Mouse (Mus musculus) spleen, postnatal 36 days (tissue): ENCODE results near the gene Snap23.
A peak's percentile ranks its signal among the peaks of the same experiment; 100 is the strongest.
"Not testable (repeated sequence)": the region's sequence is repeated elsewhere in the genome, so short reads cannot be mapped to it uniquely, and the experiment has no call there.

Source experiments
- DNase-seq, 2 experiments: peaks; one replicate each; pipeline ENCODE4 v3.0.0; 2022; ENCODE audit warnings: low spot score in 2 of 2, mixed read lengths in 1 of 2

Gene Snap23

DNA sequence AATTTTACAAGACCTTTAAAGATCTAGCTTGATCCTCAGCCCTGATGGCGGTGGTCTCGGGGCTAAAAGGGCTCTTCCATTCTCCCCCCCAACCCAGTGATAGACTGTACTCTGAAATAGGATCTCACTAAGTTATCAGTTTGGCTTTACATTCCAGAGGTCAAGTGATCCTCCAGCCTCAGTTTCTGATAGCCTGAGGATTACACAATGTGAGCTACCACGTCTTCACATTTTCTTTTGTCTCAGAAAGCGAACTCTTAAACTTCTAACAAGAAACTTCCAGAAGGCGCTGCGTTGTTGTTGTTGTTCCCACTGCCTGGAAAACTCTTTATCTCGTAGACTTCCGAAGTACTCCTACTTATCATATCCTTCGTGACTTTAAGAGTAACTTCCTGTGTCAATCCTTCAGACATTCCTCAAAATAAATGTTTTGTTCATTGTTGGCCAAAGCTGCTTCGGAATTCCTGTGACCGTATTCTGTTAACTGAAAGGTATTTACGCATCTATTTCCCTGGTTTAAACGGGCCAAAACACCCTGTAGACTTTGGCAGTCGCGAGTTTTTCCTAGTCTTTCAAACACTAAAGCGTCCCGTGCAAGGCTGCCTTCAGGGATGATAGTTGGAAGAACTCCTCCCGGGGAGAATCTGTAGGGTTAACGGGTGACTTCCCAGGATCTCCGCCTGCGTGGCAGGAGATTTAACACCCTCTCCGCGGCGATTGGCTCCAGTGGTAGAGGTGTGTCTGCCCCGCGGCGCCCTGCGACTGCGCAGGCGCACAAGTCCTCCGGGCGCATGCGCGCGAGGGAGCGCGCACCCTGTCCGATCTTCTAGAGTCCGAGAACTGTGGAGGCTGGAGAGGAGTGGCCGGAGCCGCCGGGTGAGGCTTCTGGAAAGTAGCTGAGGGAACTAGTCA is at the start of gene Snap23:
Gene Snap23, plus strand, starts transcription at position 786 of the 912 bp plus-strand sequence.
- DNase-seq: peak; percentile 91 to 95

GRCm38 (mm10) chr2:120518547-120519210 is 48.8 kb upstream of the Snap23 start:
- no peak for DNase-seq

DNA sequence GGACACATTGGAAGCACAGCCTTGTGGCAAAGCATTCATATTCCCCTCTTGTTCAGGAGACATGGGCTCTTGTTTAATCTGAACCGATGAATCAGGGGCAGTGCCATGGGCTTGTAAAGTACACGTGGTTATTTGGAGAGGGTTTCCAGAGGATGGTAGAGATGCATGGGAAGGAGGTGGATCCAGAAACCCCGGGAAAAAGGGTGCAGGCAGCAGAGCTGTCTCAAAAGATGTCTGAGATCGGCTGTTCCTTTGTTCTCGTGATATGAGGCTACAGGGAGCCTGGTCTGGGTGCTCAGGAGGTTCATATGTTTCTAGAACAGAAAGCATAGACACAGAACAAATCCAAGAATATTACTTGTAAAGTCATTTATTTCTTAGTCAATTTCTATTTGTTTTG is 40.7 kb upstream of the Snap23 start:
- no peak for DNase-seq

DNA sequence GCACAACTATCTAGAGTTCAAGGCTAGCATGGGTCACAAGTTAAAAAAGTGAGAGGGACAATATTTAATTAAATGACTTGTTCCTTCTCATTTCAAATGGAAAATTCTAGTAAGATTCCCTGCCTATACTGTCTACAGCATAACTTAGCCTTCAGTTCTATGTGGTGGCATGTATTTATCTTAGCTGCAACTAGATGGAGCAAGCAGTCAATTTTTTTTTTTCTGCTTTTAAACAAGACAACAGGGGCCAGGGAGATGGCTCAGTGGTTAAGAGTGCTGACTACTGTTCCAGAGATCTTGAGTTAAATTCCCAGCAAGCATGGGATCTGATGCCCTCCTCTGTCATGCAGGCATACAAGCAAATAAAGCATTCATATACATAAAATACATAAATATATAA is 37.9 kb upstream of the Snap23 start:
- DNase-seq: no peak

- no peak for DNase-seq
These were observed 36.2 kb upstream of the Snap23 start for GRCm38 (mm10) chr2:120531223-120531622.

DNA sequence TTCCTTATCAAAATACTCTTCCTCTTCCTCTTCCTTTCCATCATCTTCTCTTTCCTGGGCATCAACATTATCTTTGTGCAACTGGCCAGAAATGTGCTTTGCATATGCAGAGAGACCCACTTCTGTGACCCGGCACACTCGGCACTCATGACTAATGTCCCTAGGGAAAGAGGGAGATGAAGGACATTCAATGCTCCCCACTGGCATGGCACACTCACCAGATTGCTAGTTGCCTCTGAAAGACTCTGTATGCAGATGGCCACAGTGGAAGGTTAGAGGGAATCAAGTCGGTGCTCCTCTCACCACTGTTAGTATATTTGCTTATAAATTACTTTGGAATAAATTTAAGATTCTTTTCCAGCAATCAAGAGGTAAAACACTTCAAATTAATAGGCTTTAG is 28.1 kb upstream of the Snap23 start:
- peak; percentile 4 to 6 for DNase-seq

DNA sequence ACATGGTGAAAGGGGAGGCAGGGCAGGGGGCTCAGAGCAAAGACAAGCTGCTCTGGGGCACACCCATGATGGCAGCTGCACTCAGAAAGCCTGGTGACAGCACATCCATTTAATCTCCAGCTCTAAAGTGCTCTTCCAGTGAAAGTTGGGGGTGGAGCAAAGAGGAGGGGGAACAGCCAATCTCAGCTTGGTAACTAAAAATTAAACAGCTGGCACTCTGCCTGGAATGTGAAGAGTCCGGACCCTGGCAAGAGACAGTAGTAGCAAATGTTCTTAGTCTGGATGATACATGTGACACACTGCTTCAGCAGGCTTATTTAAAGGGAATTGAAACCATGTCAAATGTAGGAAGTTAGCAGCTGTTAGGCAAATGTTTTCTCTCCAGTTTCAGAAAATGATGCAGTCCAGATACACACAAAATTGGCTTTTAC is 27.7 kb upstream of the Snap23 start:
- DNase-seq: peak; percentile 48 to 63

GRCm38 (mm10) chr2:120544732-120545131 is 22.7 kb upstream of the Snap23 start:
- DNase-seq: no peak

GRCm38 (mm10) chr2:120556868-120557267 is 10.6 kb upstream of the Snap23 start:
- no peak for DNase-seq

DNA sequence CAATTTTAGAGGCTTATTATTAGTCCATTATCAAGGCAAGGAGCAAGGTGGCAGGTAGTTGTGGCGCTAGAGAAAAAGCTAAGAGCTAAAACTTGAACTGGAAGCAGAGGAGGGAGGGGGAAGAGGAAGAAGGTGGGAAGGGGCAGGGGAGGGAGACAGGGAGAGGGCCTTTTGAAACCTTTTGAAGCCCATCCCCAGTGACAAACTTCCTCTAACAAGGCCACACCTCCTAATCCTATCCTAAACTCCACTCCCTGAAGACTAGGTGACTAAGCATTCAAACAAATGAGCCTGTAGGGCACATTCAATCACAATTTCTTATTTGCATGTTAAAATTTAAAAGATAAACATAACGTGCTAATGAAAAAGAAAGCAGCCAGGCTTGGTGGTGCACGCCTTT is 8.7 kb upstream of the Snap23 start:
- no peak for DNase-seq

DNA sequence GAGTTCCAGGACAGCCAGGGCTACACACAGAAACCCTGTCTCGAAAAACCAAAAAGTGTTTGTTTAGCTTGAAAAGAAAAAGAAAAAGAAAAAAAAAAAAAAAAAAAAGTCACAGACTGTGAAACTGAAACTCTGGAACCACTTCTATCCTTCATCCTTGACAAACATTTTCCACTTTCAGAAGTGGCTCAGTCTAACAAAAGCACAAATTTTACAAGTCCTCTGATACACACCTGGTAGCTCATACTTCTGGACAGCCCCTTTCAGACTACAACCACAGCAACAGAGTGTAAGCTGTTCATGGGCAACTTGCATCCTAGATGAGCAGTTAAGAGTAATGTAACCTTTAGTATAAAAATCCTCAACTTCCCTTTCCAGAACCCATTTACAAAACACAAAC is 5.9 kb upstream of the Snap23 start:
- no peak for DNase-seq

DNA sequence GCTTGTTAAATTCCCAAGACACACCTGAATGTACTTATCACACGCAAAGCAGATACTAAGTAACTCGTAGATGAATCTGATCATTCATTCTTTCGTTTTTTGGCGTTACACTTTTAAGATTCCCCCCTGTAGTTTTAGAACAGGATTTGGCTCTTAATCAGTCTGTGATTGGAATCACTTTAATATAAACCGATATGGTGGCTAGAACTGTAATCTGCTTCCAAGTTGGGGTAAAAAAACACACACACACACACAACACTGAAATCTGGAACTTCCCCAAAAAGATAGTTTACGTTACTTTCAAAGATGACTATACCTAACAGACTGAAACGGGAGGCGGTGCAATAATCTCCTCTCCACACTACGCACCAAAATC is 4.6 kb upstream of the Snap23 start:
- peak in 1 of 2 experiments; percentile 18 for DNase-seq

GRCm38 (mm10) chr2:120563235-120563990 is 4.1 kb upstream of the Snap23 start, which contains the start of gene Zfp106:
TSS of gene Zfp106 (minus strand) at chr2:120563843.
- peak; percentile 88 to 93 for DNase-seq

GRCm38 (mm10) chr2:120564548-120565188 is 2.8 kb upstream of the Snap23 start:
- not testable (repeated sequence) for DNase-seq

DNA sequence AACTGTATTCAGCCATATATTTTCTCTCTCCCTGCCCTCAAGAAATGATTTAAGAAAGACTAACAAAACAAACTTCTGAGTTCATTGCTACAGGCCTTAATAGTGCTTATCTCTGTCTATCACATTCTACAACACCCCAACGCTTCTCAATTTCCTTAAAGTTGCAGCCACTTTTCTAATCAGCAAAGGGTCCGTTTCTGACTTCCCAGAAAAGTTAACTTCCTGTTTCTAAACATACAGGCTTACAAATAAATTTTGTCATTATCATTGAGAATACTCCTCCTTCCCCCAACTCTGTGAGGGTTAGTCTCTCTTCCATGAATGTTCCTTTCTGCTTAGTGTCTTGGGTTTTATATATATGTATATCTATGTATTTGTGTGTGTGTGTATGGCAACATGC is 2.1 kb upstream of the Snap23 start:
- DNase-seq: no peak

DNA sequence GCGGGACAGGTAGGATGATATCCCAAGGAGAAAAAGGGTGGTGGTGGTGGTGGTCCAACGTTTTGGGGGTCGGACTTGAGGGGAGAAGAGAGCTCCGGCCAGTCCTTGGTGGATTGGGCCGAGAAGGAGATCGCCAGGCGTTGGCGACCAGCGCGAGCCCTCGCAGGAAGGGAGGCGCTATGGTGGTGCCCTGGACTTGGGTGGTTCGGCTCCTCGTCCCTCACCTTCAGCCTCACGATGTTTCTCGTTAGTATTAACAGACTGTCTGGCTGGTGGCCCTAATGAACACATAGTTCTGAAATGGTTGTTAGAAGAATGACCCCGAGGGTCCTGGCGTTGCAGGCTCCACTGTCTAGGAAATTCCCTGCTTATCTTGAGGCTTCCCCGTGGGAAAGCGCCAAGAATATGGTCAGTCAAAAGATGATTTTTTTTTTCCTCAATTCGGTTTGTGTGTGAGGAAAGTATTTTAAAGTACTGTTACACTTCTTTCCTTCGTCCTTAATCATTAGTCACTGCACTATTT is 388 bp downstream of the Snap23 start:
- no peak for DNase-seq

DNA sequence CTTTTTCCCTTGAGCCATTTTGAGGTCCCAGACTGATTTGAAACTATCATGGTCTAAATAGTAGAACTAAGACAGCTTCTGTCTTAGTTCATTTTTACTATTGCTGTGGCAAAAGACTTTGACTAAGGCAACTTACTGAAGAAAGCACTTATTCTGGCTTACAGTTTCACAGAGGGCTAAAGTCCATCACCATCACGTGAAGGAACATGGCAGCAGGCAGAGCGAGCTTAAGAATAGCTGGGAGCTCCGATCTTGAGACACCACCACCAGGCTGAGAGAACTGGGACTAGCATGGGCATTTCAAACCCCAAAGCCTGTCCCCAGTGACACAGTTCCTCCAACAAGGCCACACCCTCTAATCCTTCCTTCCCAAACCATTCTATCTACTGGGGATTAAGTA is 3.6 kb downstream of the Snap23 start:
- DNase-seq: no peak

DNA sequence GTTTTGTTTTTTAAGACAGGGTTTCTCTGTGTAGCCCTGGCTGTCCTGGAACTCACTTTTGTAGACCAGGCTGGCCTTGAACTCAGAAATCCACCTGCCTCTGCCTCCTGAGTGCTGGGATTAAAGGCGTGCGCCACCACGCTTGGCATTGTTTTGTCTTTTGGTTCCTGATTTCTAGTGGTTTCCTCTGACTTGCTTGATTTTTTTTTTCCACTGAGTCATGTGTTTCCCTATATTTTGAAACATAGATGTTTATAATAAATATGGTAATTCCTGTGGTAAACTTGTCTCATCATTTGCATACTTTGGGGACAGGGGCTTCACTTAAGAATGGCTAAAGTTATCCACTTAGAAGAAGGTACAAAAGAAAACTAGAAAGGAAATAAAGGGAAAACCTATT is 4.7 kb downstream of the Snap23 start:
- not testable (repeated sequence) for DNase-seq

DNA sequence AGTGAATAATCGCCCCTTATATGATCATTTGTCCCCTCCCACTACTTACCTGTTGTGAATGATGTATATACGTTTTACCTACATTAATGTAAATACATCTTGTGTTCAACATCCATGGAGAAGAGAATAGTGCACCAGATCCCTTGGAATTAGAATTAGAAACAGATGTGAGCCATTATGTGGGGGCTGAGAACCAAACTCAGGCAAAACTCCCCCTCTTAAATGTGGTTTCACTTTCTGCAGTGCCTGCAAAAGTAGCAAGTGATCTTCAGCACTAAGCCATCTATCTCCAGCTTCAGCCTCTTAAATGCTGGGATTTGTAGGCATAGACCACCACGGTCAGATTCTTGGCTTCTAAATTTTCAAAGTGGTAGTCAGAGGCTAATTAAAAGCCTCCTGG is 7.7 kb downstream of the Snap23 start:
- DNase-seq: no peak

GRCm38 (mm10) chr2:120575978-120576377 is 8.5 kb downstream of the Snap23 start:
- DNase-seq: no peak

GRCm38 (mm10) chr2:120577799-120578198 is 10.3 kb downstream of the Snap23 start:
- DNase-seq: no peak
